Mouse (Mus musculus) left cerebral cortex, adult 8-10 months (tissue): ENCODE results near the gene Unc13d. TPM values are rescaled to one million over a fixed set of nuclear protein-coding genes. Genes with fewer than 3 reads are reported as not detected.
A peak's percentile ranks its signal among the peaks of the same experiment; 100 is the strongest.

Experiments
- DNase-seq, 2 experiments: peaks; one replicate each; pipeline ENCODE4 v3.0.0; 2022; ENCODE audit warnings: low spot score in 2 of 2
- total RNA-seq, 4 experiments: library from RNA; stranded (reverse); gene quantifications; 2 replicates each; pipeline ENCODE4 v1.2.4; 2022

The Unc13d gene
- total RNA-seq, 4 experiments from 2014 or later = 1.2 to 4.1 (median 1.7) TPM

DNA sequence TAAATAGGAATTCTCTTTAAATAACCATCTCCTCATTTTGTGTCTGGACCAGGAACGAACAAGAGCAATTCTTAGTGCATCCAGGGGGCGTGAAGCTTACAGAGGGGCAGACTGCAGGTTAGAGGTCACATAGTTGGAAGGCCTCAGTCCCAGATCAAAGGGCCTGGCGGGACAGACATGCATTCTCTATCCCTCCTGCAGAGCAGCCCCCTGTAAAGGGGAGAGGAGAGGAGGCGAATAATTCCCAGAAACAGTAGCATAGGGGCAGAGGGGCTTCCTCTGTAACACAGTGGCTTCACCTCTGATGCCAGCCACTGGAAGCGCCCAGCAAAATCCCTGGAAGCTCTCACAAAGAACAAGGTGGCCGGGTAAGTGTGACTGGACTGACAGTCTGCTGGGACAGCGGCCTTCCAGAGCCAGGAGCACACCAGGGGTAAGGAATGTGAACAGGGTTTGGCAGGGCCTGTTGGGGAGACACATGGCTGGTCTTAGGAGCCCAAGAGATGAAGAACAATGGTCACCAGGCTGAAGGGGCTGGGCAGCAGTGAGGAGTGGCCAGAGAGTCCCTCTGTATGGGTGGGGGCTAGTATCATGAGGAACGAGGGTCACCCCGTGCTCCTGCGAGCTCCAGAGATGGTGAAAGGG is 1.0 kb upstream of the Unc13d start:
- no peak for DNase-seq

DNA sequence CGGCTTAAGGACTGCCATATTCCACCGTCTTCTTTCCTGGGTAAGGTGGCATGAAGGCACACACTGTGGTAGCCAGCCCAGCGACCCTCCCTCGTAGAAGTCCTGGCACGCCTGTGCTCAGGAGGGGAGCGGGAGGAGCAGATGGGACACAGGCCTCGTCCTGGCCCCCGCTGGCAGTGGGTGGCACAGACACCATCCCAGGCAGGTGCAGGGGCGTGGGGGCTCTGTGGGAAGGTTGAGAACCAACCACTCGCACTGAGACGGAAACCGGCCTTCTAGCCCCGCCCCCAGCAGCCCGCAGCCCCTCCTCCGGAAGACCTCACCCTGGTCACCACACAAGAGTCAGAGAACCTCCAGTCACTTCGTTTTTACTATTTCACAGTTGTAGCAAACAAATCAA is 460 bp upstream of the Unc13d start:
- no peak for DNase-seq

DNA sequence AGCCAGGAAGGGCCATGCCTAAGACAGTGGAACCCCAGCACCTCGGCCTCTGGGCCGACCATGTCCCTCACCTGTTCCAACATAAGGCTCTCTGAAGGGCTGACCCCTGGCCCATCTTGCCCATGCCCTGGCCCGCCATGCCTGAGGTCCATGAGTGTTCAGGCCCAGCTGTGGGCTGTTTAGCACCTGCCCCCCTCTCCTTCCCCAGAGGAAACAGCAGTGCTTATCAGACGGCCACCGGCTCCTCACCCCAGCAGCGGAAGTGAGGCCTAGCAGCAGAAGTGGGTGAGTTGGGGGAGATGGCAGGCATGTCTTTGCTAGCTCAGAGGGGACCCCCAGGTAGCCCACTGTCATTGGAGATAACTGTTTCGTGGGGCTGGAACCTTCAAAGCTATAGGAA is 925 bp downstream of the Unc13d start:
- DNase-seq = no peak

DNA sequence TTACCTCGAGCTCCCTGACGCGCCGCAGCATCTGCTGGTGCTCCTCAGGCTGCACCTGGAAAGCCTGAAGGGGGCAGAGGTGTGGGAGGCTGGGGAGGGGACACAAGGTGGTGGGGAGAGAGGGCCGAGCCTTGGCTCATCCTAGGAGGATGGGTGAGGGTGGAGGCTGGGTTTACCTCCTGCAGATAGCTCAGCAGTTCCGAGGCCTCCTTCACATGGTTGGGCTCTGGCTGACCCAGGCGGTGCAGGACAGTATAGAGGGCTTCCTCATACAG is 1.6 kb downstream of the Unc13d start:
- DNase-seq = no peak

DNA sequence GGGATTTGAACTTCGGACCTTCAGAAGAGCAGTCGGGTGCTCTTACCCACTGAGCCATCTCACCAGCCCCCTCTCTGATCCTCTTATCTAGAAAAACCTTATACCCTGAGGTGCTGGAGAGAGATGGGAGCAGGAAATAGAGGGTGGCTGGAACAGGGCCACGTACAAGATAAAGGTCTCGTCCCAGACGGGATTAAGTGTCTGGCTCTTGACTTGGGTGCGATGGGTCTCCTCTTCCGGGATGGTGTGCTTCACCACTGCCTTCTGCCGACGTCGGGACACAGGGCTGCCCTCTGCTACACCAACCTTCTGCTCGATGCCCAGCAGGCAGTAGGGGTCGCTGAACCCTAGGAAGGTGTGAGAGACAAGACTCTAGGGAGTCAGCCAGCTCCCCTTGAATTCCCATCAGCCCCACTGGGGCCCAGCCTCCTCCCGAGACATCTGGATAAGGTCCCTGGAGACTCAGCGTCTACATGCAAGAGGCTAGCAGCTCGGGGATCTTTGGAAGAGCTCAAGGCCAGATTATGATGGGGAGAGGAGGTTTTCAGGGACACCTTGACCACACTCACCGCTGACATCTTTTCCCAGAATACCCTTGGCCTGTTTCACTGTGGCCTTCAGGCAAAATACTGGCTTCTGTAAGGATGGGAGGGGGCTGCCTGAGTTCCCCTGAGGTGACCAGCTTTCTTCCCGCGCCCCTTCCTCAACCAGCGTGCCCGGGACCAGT is 2.1 kb downstream of the Unc13d start:
- DNase-seq = no peak

DNA sequence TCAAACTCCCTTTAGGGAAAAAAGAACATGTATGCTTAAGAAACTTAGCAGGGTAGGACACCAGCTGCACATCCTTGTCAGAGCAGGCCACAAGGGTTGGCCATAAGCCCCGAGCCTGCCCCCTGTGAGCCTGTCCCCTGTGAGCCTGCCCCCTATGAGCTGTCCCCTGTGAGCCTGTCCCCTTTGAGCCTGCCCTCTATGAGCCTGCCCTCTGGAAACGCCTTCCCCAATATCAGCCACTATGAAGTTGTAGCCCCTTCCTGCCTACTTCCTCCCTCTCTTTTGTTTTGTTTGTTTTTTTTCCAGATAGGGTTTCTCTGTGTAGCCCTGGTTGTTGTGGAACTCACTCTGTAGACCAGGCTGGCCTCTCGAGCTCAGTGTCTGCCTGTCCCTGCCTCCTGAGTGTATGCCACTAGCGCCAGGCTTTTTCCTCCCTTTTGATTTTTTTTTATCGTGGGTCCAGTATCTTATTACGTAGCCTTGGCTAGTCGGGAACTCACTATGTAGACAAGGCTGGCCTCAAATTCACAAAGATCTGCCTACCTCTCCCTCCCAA is 3.2 kb downstream of the Unc13d start:
- DNase-seq = no peak

DNA sequence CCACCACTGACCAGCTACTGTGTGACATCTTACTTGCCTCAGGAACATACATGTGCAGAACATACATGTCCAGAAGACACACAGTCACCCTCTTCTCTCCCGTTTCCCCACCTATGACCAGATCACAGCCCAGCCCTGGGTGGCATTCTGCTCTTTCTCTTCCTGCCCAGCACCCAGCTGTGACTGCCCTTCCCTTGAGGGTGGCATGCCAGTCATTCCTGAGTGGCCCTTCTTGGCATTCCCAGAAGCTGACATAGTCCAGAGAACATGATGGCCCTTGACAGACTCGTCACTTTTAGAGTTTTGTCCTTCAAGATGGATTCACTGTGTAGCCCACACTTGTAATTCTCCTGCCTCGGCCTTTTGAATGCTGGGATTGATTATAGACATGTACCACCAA is 5.2 kb downstream of the Unc13d start:
- DNase-seq = no peak

DNA sequence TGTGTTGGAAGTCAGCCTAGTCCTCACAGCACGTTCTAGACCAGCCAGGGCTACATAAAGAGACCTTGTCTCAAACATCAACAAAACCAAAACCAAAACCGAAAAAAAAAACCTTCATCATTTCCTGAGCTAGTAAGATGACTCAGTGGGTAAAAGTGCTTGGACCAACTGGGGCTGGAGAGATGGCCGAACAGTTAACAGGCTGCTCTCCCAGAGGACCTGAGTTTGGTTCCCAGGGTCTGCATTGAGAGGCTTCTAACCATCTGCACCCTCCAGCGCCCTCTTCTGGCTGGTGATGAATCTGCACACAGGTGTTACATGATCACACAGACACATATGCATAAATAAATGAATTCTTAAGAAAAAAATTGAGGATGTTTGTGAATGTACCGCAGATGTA is 6.3 kb downstream of the Unc13d start:
- DNase-seq = no peak

DNA sequence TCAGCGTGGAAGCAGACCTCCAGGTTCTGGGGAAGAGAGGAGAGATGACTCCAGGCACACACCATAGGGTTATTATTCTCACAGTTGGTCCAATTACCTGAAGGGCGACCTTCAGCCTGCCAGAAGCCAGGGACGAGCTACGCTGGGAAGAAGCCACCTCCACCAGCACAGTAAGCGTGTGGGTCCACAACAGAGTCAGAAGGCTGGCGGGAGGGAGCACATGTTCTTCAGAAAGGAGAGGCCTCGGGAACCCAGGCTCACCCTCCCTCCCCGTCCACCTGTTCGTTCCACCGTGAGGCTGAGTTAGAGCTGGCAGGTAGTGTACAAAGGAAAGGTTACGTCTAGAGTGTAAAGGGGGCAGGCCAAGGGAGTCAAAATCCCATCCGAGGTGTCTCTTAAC is 12.4 kb downstream of the Unc13d start:
- no peak for DNase-seq

DNA sequence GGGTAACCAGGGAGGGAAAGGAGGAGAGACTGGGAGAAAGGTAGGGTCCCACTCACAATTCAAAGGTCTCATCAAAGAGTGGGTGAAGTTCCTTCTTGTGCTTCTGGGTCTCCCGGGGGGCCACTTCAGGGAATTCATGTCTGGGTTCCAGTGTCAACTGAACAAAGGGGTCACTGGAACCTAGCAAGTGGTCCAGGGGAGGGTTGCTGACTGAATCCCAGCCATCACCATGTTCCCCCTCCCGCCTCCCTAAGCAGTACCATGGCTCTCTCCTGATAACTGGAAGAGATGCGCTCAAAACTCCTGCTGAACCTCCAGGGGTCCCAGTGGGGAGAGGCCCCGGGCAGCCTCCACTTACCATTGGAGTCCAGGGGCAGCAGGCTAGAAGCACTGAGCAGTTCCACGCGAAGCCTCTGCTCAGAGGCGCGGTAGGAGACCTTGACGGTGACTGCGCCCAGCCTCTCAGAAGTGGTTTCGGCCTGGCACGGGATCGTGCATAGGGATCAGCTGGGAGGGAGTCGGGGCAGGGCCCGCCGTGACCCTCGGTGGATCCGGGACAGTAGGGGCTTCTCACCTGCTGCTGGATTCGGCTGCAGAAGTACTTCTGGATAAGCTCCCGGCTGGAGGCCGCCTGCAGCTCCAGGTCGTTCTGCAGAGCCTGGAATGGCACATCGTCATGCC is 13.4 kb downstream of the Unc13d start:
- DNase-seq = no peak

DNA sequence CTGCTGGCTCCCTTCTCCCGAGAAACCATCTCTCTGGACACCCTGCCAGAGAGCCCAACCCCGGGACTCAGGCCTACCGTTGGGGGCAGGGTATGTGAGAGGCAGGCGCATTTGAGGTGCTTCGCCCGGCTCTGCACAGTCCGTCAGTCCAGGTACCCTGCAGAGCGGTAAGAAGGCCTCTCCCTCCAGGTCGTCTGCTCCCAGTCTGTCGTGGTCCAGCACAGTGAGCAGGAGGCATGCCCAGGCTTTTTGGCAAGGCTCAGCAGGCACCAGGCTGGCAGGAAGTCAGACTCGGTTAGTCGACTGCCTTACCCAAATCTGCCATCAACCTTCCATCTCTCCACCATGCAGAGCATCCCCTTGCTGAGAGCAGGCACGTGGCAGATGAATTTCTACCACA is 14.2 kb downstream of the Unc13d start:
- no peak for DNase-seq

DNA sequence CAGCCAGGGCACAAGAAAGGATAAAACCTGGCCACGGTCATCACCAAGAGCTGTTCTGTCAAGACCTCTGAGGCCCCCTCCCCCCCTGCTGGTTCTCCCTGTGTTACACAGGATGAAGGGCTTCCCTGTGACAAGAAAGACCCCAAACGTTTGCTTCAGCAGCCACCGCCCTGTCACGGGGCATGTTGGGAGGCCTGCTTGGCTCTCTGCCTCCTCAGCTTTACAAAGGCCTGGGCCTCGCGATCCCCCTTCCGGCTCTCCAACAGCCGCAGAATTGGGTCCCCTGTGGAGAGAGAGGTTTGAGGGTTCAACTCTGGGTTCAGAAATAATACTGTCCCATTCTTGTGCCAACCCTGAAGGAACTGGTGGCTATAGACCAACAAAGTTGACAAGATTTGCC is 15.2 kb downstream of the Unc13d start:
- no peak for DNase-seq

DNA sequence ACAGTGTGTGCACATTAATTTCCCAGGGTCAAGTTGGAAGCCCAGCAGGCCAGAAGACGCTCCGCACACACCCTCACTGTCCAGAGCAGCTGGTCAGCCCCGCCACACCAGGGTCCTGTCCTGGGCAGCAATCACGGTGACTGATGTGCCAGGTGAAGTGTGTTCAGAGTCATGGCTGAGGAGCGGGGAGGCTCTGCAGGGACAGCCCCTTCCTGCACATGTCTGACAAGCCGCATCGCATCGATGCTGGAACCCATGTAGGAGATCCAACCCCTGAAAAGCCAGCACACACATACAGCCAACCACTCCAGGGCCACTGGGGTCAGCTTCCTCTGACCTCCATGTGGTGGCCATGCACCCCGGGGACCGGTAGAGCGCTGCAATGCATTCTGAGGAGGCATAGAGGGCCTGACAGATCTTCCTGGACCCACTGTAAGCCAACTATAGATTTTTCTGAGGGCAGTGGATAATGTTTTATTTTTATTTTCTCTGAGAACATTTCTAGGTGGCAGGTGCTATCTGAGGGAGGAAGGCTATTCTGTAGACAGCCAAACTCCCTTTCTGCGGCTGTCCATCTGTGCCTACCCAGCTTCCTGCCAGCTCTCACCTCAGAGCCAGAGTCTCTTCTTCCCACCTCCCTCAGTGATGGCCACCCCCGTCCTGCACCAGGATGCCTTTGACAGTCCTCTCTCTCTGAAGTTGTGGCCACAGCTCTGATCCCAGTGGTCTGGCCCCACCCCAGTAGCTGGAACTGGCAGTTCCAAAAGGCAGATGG is 15.9 kb downstream of the Unc13d start:
- peak in 1 of 2 experiments; percentile 83 for DNase-seq

DNA sequence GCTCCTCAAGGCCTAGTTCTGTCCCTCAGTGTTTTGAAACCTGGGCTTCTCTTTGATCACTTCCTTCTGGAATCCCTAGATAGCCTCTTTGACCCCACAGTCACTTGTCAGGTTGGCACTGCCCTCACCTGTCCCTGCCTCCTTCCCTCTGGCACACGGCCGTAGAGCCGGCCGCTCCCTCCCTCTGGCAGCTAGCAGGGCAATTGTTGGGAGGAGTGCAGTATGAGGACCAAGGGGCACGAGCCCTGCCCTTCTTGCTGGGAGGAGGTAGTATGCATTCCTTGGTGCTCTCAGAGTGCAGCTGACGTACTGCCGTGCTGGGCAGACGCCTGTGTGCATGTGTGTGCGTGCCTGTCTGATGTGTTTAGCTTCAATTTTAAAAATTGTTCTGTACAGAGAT is 17.2 kb downstream of the Unc13d start:
- no peak for DNase-seq

DNA sequence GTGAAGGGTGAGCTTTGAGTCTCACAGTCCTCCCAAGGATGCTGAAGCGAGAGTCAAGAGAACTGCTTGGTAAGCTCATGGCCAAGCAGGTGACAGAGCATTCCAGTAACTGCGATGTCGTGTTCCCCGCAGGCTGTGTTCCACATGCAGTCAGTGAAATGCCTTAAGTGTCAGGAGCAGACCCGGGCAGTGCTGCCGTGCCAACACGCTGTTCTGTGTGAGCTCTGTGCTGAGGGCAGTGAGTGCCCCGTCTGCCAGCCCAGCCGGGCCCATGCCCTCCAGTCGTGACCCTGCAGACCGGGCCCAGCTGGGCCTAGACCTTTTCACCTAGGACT is 18.1 kb downstream of the Unc13d start:
- DNase-seq = no peak

DNA sequence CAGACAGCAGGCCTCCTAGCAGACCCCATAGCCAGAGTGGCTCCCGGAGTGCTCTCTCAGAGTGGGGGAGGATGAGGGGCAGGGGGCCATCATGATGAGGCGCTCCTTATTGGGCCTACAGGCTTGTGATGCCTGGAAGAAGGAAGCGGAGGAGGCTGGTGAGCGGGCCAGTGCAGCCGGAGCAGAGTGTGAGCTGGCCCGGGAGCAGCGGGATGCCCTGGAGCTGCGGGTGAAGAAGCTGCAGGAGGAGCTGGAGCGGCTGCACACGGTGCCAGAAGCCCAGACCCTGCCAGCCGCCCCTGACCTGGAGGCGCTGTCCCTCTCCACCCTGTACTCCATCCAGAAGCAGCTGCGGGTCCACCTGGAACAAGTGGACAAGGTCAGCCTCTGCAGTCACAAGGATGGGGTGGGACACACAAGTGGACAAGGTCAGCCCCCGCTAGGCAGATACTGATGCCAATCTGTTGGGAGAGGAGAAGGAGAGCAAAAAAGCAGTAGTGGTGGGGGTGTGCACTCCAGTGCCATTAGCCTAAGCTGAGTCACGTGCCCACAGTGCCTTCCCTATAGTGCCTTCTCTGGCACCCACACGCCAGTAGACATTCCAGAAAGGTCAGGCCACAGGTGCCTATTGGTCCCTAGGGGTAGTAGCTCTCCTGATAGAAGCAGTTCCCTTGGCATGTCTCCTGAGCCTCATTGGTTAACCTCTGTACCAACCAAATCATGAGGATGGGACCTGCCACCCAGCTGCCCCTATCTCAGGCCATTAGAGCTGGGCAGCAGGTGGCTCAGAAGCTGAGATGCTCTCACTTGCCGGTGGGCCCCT is 18.7 kb downstream of the Unc13d start:
- DNase-seq = no peak

DNA sequence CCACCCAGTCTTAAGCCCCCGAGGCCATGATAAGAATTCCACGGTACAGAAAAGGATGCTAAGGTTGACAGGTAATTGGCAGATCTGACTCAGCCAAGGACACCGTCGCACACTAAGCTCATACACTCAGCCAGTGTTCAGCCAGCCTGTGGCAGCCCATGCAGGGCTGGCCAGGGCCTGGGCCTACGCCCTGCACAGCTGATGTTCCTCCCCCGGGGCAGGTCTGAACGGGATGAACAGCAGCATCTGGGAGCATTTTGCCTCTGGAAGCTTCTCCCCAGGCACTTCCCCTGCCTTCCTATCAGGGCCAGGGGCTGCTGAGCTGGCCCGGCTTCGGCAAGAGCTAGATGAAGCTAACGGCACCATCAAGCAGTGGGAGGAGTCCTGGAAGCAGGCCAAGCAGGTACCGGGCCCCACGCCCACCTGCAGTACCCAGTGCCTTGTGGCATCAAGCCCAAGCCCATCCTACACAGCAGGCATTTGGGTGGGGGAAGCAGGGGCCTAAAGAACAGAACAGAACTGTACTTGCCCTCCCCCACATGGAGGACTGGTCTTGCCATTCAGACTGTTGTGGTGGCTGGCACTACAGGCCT is 19.6 kb downstream of the Unc13d start:
- DNase-seq = peak in 1 of 2 experiments; percentile 74

DNA sequence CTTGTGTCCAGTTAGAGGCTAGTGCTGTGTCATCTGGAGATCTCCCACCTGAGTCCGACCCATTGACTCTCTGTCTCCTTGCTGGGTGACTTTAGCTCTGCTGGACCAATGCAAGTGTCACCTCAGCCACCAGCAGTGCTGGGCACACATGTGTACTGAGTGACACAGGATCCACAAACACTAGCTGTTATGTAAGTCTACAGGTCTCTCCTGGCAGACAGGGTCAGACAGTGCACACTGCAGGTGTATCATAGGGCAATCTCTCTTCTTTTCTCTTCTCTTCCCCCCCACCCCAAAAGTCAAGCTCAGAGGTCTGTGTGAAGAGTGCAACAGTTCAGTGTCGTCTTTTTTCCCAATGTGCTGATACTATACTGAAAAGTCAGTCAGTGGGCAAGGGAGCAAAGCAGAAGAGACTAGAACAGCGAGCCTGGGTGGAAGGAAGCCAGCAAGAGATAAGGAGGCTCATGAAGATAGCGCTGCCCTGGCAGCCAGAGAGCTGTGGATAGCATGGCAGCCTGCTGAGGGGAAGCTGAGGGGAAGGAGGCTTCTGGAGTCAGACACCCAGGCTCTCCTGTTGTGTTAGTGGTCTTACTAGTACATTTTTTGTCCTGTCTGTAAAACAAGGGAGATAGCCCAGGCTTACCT is 20.4 kb downstream of the Unc13d start:
- DNase-seq = no peak

DNA sequence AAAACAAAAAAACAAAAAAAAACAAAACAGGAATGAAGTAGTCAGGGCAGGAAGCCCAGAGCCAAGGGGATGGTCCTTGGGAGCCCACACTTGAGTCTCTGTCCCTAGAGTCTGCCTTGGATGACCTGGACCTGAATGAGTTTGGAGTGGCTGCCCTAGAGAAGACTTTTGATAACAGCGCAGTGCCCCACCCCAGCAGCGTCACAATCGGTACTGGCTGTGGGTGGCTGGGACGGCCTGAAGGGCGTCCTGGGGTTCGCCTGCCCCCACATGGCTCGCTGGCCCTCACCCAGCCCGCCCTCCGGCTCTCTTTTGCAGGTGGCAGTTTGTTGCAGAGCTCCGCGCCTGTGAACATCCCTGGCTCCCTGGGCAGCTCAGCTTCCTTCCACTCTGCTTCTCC is 21.9 kb downstream of the Unc13d start:
- DNase-seq = no peak

DNA sequence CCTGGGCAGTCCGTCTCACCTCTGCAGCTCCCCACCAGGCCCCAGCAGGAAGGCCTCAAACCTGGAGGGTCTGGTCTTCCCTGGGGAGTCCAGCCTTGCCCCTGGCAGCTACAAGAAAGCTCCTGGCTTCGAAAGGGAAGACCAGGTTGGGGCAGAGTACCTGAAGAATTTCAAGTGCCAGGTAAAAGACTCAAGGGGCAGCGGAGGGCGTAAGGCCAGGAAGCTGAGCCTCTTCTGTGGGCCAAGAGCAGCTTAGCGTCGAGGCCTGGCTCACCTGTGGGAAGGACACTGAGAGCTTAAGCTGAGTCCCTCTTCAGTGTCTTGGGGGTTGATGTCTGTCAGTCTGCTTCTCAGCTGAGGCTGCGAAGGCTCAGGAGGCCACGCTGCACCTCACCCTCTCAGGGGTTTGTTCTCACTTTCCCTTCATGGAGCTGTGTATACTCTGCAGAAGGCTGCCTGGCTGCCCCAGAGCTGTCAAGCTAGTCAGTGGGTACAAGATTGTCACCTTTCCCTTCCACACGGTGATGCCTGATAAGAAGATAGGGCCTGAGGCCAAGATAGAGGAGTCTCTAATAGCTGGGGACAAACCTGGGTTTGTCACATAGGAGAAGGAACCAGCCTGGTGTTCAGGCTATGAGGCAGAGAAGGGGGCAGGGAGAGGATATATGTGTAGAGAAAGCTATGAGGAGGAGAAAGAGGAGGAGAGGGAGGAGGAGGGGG is 24.1 kb downstream of the Unc13d start:
- DNase-seq = no peak
